Mouse (Mus musculus): Measurements from ENCODE around the gene Bag6. TPM values are rescaled to one million over a fixed set of nuclear protein-coding genes. Genes with fewer than 3 reads are reported as not detected.

Gene Bag6
- polyA plus RNA-seq, 1 experiment: 237 TPM

Other genes with a start within 250 kb of the Bag6 start
- 2.4 and 3.2 TPM in 2 replicates for gene C2, start 236.9 kb upstream of the Bag6 start, polyA plus RNA-seq (2012; rRNA removed)
- gene Ehmt2, start 236.7 kb upstream of the Bag6 start, polyA plus RNA-seq (2012; rRNA removed): 311 and 328 TPM in 2 replicates
- 0.04 and 0.06 TPM in 2 replicates for gene Slc44a4, start 220.7 kb upstream of the Bag6 start, polyA plus RNA-seq (2012; rRNA removed)
- gene Neu1, start 203.9 kb upstream of the Bag6 start, polyA plus RNA-seq (2012; rRNA removed): 30.5 and 30.9 TPM in 2 replicates
- gene Hspa1b, start 175.9 kb upstream of the Bag6 start, polyA plus RNA-seq (2012; rRNA removed): 8.8 and 9.7 TPM in 2 replicates
- gene Gm20481, start 165.3 kb upstream of the Bag6 start, polyA plus RNA-seq (2012; rRNA removed): not detected in 2 replicates
- 13.2 and 13.5 TPM in 2 replicates for gene Hspa1a, start 163.0 kb upstream of the Bag6 start, polyA plus RNA-seq (2012; rRNA removed)
- gene Hspa1l, start 162.5 kb upstream of the Bag6 start, polyA plus RNA-seq (2012; rRNA removed): 0.62 and 0.90 TPM in 2 replicates
- 93.6 and 101 TPM in 2 replicates for gene Lsm2, start 153.3 kb upstream of the Bag6 start, polyA plus RNA-seq (2012; rRNA removed)
- 78.1 and 85.3 TPM in 2 replicates for gene Vars, start 134.2 kb upstream of the Bag6 start, polyA plus RNA-seq (2012; rRNA removed)
- gene Vwa7, start 118.6 kb upstream of the Bag6 start, polyA plus RNA-seq (2012; rRNA removed): 0.48 TPM in 2 replicates
- 2.1 and 2.3 TPM in 2 replicates for gene Sapcd1, start 107.2 kb upstream of the Bag6 start, polyA plus RNA-seq (2012; rRNA removed)
- gene Msh5, start 88.4 kb upstream of the Bag6 start, polyA plus RNA-seq (2012; rRNA removed): 2.7 and 3.0 TPM in 2 replicates
- gene Clic1, start 85.2 kb upstream of the Bag6 start, polyA plus RNA-seq (2012; rRNA removed): 45.7 and 47.6 TPM in 2 replicates
- gene Ddah2, start 76.1 kb upstream of the Bag6 start, polyA plus RNA-seq (2012; rRNA removed): 243 and 254 TPM in 2 replicates
- 2.1 TPM in 1 of 2 replicates, not detected in the other for gene Ly6g6c, start 69.8 kb upstream of the Bag6 start, polyA plus RNA-seq (2012; rRNA removed)
- gene Mpig6b, start 69.0 kb upstream of the Bag6 start, polyA plus RNA-seq (2012; rRNA removed): 0.03 and 0.10 TPM in 2 replicates
- gene Ly6g6e, start 58.3 kb upstream of the Bag6 start, polyA plus RNA-seq (2012; rRNA removed): 6.6 and 10.1 TPM in 2 replicates
- gene Ly6g6d, start 57.1 kb upstream of the Bag6 start, polyA plus RNA-seq (2012; rRNA removed): 1.3 and 1.6 TPM in 2 replicates
- 0.09 and 0.19 TPM in 2 replicates for gene Ly6g6f, start 49.6 kb upstream of the Bag6 start, polyA plus RNA-seq (2012; rRNA removed)
- 110 and 114 TPM in 2 replicates for gene Abhd16a, start 45.9 kb upstream of the Bag6 start, polyA plus RNA-seq (2012; rRNA removed)
- gene Ly6g5c, start 26.9 kb upstream of the Bag6 start, polyA plus RNA-seq (2012; rRNA removed): not detected in 2 replicates
- gene Ly6g5b, start 19.8 kb upstream of the Bag6 start, polyA plus RNA-seq (2012; rRNA removed): 2.3 TPM in 2 replicates
- gene Gpank1, start 13.7 kb upstream of the Bag6 start, polyA plus RNA-seq (2012; rRNA removed): 17.4 and 18.3 TPM in 2 replicates
- 170 and 198 TPM in 2 replicates for gene Csnk2b, start 13.1 kb upstream of the Bag6 start, polyA plus RNA-seq (2012; rRNA removed)
- 5.2 and 5.6 TPM in 2 replicates for gene D17H6S53E, start 8.8 kb upstream of the Bag6 start, polyA plus RNA-seq (2012; rRNA removed)
- 0.65 and 0.84 TPM in 2 replicates for gene Apom, start 3.1 kb upstream of the Bag6 start, polyA plus RNA-seq (2012; rRNA removed)
- gene Prrc2a, start 29.7 kb downstream of the Bag6 start, polyA plus RNA-seq (2012; rRNA removed): 228 and 250 TPM in 2 replicates
- gene Aif1, start 40.9 kb downstream of the Bag6 start, polyA plus RNA-seq (2012; rRNA removed): 3.7 and 3.9 TPM in 2 replicates
- 15.7 and 18.5 TPM in 2 replicates for gene Lst1, start 53.3 kb downstream of the Bag6 start, polyA plus RNA-seq (2012; rRNA removed)
- gene Ltb, start 59.3 kb downstream of the Bag6 start, polyA plus RNA-seq (2012; rRNA removed): 0.76 and 0.84 TPM in 2 replicates
- gene Tnf, start 66.8 kb downstream of the Bag6 start, polyA plus RNA-seq (2012; rRNA removed): 0.05 TPM in 2 replicates
- gene Lta, start 70.2 kb downstream of the Bag6 start, polyA plus RNA-seq (2012; rRNA removed): 0.57 and 0.62 TPM in 2 replicates
- gene Gm16181, start 85.7 kb downstream of the Bag6 start, polyA plus RNA-seq (2012; rRNA removed): not detected in 2 replicates
- gene Atp6v1g2, start 98.5 kb downstream of the Bag6 start, polyA plus RNA-seq (2012; rRNA removed): 147 and 148 TPM in 2 replicates
- gene Nfkbil1, start 100.6 kb downstream of the Bag6 start, polyA plus RNA-seq (2012; rRNA removed): 14.3 and 14.8 TPM in 2 replicates
- gene Ddx39b, start 106.6 kb downstream of the Bag6 start, polyA plus RNA-seq (2012; rRNA removed): 727 and 778 TPM in 2 replicates
- gene H2-D1, start 127.6 kb downstream of the Bag6 start, polyA plus RNA-seq (2012; rRNA removed): 60.4 and 60.8 TPM in 2 replicates
- gene H2-Q1, start 185.2 kb downstream of the Bag6 start, polyA plus RNA-seq (2012; rRNA removed): 0.27 and 0.48 TPM in 2 replicates
- 7.8 and 8.7 TPM in 2 replicates for gene H2-Q2, start 207.1 kb downstream of the Bag6 start, polyA plus RNA-seq (2012; rRNA removed)
- 3.3 and 3.5 TPM in 2 replicates for gene H2-Q4, start 244.4 kb downstream of the Bag6 start, polyA plus RNA-seq (2012; rRNA removed)

All from central nervous system, embryonic 18 days (tissue).